Mouse (Mus musculus) testis, adult 2 months (tissue): ENCODE results near the gene Srgap1. TPM values are rescaled to one million over a fixed set of nuclear protein-coding genes. Genes with fewer than 3 reads are reported as not detected.

Experiments
- H3K27ac ChIP-seq: fragments of 200-500 bp; 2 replicates; pipeline ENCODE4 v1.5.1; 2012; ENCODE audit warnings: low read depth, low read length; ENCODE audit not compliant: control insufficient read depth, insufficient read depth
- H3K27me3 ChIP-seq: fragments of 200-500 bp; 2 replicates; pipeline ENCODE4 v1.6.1; 2012; ENCODE audit warnings: mild to moderate bottlenecking, low read length, moderate library complexity; ENCODE audit not compliant: control insufficient read depth, insufficient read depth
- H3K36me3 ChIP-seq: fragments of 200-500 bp; 2 replicates; pipeline ENCODE4 v1.6.1; 2012; ENCODE audit warnings: mild to moderate bottlenecking, low read length; ENCODE audit not compliant: control insufficient read depth, insufficient read depth
- H3K4me1 ChIP-seq: fragments of 200-500 bp; 2 replicates; pipeline ENCODE4 v1.6.1; 2012; ENCODE audit warnings: low read length; ENCODE audit not compliant: control insufficient read depth, insufficient read depth
- H3K4me3 ChIP-seq: fragments of 200-500 bp; 2 replicates; pipeline ENCODE4 v1.5.1; 2012; ENCODE audit warnings: low read depth, mild to moderate bottlenecking, low read length, moderate library complexity, mixed read lengths; ENCODE audit not compliant: control insufficient read depth
- CTCF ChIP-seq: fragments of 200-500 bp; IDR thresholded peaks from 2 replicates; pipeline ENCODE4 v1.5.1; 2012; ENCODE audit warnings: low read depth, mild to moderate bottlenecking, inconsistent platforms, low read length, moderate library complexity; ENCODE audit not compliant: control insufficient read depth, insufficient read depth, insufficient replicate concordance
- POLR2A ChIP-seq: fragments of 200-500 bp; IDR thresholded peaks from 2 replicates; pipeline ENCODE4 v1.6.1; 2012; ENCODE audit warnings: low read depth, mild to moderate bottlenecking, inconsistent platforms, low read length, moderate library complexity; ENCODE audit not compliant: control insufficient read depth
- polyA plus RNA-seq: library from polyadenylated mRNA; depleted of rRNA; stranded (reverse); fragments of >200 nt; gene quantifications from 2 replicates; pipeline ENCODE4 v1.2.3, GENCODE M21; 2012

Gene Srgap1
- polyA plus RNA-seq, 1 experiment = 31.9 TPM

- TF ChIP-seq CTCF (peak; percentile 100), POLR2A (no peak)
- Histone ChIP-seq H3K4me1 (peaks cover 10% of the 10 kb centered on the region), H3K27me3 (peaks cover 3% of the 10 kb centered on the region)
Observed at GRCm38 (mm10) chr10:122051831-122052230, 4.7 kb upstream of the Srgap1 start.

DNA sequence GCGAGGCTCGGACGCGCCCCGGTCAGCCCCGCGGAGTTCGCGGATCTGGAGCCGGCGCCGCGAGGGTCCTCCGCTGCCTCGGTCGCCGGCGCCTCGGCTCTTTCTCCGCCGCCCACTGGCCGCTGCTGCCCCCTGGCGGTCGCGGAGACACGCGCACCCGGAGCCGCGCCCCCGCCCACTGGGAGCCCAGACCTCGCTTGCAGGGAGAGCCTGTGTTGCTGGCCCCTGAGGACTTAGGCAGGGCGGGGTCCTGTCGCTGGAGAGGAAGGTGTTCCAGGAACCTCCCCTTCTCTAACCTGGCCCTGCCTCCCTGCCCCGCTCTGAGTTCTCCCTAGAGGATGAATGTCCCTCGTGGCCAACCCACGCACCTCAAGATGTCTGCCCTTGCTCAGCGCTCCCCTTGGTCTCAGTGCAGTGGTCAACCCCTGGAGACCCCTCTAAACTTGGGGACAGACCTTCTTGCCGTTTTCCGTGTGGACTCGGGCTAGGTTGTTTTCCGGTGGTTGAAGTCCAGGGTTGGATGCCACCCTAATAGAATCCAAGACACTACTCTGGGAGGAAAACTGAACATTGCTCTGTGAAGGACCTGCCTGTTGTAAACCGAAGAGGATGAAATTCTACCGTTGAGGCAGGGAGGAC is 731 bp upstream of the Srgap1 start:
- no peak overlapping the region for H3K27ac ChIP-seq

More at GRCm38 (mm10) chr10:122051831-122052230, 4.7 kb upstream of the Srgap1 start:
- no peak overlapping the region for H3K27ac ChIP-seq
- H3K4me3 ChIP-seq = no peak overlapping the region
- no peaks in the 10 kb centered on the region for H3K36me3 ChIP-seq

DNA sequence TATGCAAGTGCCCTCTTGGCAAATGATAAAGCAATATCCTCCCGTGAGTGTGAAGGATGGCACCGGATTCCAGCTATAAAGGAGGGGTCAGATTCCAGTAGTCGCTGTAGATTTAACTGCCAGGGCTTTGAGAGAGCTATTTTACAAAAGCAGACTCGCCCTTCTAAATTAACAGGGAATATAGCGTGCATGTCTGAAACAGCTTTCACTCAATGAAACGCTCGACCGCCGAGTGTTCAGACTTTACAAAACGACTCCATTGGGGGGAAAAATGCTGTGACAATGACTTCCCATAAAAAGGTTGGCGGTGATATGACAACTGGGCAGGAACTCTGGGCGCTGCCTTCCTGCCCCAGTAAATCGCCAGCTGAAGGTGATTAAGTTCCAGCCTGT is 608 bp downstream of the Srgap1 start:
- Histone ChIP-seq H3K4me3 (peak overlapping the region; percentile 76), H3K4me1 (peaks cover 8% of the 10 kb centered on the region), H3K27ac (no peak overlapping the region), H3K27me3 (peaks cover 3% of the 10 kb centered on the region), H3K36me3 (no peaks in the 10 kb centered on the region)
- TF ChIP-seq POLR2A (no peak), CTCF (no peak)

More for the DNA sequence above, 731 bp upstream of the Srgap1 start:
- TF ChIP-seq POLR2A (no peak), CTCF (peak; percentile 78)
- Histone ChIP-seq H3K4me1 (peaks cover 8% of the 10 kb centered on the region), H3K27me3 (peaks cover 3% of the 10 kb centered on the region), H3K36me3 (no peaks in the 10 kb centered on the region), H3K4me3 (peak overlapping the region; percentile 76)

DNA sequence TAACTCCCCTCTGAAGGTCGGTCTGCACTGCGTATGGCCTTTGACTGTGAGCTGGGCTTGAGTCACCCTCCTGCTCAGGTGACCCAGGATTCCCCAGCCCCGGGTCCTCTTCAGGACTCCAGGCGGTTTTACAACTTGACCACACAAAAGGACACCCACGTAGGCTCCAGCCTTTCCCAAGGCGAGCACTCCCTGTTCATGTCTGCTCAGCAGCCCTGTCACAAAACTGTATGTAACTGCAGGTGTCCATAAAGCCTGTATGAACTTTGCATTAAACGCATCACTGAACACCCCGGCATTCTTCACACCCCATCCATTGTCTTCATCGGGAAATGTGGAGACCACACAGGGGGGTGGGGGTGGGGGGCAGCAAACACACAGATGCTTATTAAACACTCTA is 1.2 kb downstream of the Srgap1 start:
- H3K27ac ChIP-seq = no peak overlapping the region
- peaks cover 8% of the 10 kb centered on the region for H3K4me1 ChIP-seq
- H3K4me3 ChIP-seq = no peak overlapping the region
- peaks cover 3% of the 10 kb centered on the region for H3K27me3 ChIP-seq
- TF ChIP-seq CTCF (no peak), POLR2A (no peak)
- no peaks in the 10 kb centered on the region for H3K36me3 ChIP-seq

DNA sequence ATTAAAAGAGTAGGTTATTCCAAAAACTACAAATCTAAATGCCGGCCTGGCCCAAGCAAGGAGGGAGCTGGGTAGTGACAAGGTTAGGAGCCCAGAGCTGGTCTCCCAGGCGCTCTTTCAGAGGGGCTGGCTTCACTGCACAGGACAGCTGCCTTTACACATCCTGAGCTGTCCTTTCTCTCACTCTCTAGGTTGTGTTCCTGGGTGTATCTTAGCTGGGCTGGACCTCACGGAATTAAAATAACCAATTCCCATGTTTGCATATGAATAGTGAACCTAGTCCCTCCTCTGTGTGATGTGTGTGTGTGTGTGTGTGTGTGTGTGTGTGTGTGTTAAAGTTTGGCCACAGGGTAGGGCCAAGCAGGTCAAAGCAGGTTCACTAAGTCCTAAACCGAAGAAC is 2.2 kb downstream of the Srgap1 start:
- Histone ChIP-seq H3K36me3 (no peaks in the 10 kb centered on the region), H3K4me1 (peaks cover 8% of the 10 kb centered on the region), H3K27ac (no peak overlapping the region), H3K4me3 (no peak overlapping the region), H3K27me3 (peaks cover 3% of the 10 kb centered on the region)
- no peak for TF ChIP-seq CTCF

GRCm38 (mm10) chr10:122040372-122040771 is 6.7 kb downstream of the Srgap1 start:
- H3K4me3 ChIP-seq = no peak overlapping the region
- TF ChIP-seq POLR2A (no peak), CTCF (peak; percentile 77; the same call in 1 of the 2 replicates)
- H3K4me1 ChIP-seq = no peaks in the 10 kb centered on the region
- no peak overlapping the region for H3K27ac ChIP-seq
- no peaks in the 10 kb centered on the region for H3K36me3 ChIP-seq
- no peaks in the 10 kb centered on the region for H3K27me3 ChIP-seq

DNA sequence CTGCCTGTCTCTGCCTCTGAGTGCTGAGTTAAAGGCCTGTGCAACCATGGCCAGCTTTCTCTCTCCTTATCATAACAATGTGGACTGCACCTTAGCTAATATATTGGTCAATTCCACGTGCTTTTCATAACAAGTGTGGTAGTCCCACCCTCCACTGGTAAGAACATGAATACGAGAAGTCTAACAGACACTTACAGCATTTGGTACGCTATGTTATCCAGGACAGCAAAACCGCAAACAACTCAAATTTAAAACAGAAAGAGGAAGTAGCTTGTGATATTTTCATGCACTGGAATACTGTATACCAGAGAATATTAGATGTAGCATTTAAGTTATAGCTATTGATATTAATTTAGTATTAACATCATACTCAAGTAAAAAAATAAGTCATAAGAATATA is 7.5 kb downstream of the Srgap1 start:
- Histone ChIP-seq H3K27ac (no peak overlapping the region), H3K36me3 (no peaks in the 10 kb centered on the region), H3K27me3 (no peaks in the 10 kb centered on the region), H3K4me3 (no peak overlapping the region), H3K4me1 (no peaks in the 10 kb centered on the region)
- no peak for TF ChIP-seq POLR2A
- no peak for TF ChIP-seq CTCF

DNA sequence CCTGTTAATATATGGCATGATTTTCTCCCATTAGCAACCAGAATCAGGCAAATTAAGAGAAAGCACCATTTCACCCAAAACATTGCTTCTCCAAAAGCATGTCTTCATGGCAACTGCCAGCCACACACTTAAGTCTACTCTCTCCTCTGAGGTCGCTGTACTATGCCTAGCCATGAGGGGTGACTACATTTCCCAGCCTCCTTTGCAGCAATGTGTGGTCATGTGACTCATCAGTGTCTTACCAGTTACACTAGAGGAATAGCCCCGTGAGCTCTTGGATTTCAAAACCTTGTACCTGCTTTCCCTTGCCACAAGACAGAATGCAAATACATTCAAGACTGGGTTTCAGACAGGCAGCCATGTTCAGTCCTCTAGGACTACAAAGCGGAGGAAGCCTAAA is 8.6 kb downstream of the Srgap1 start:
- H3K4me3 ChIP-seq = no peak overlapping the region
- no peaks in the 10 kb centered on the region for H3K4me1 ChIP-seq
- no peak for TF ChIP-seq POLR2A
- no peak for TF ChIP-seq CTCF
- no peak overlapping the region for H3K27ac ChIP-seq
- H3K27me3 ChIP-seq = no peaks in the 10 kb centered on the region
- H3K36me3 ChIP-seq = no peaks in the 10 kb centered on the region
